Mouse (Mus musculus) neural tube, embryonic 13.5 days (tissue): ENCODE results near the gene Nudt9. TPM values are rescaled to one million over a fixed set of nuclear protein-coding genes. Genes with fewer than 3 reads are reported as not detected.

Experiments
- ATAC-seq: fragments of 200-750 bp; cut with Nextera tagmentation; 2 replicates; pipeline ENCODE4 v1.8.0; 2017; ENCODE audit warnings: low read depth, mild to moderate bottlenecking, moderate TSS enrichment, moderate library complexity
- H3K27ac ChIP-seq: fragments of 300-500 bp; sonication (generic); replicated peaks from 2 replicates; pipeline ENCODE4 v1.5.1; 2015; ENCODE audit warnings: moderate library complexity, mild to moderate bottlenecking, inconsistent platforms
- H3K27me3 ChIP-seq: fragments of 300-500 bp; sonication (generic); 2 replicates; pipeline ENCODE4 v1.6.1; 2015; ENCODE audit warnings: mild to moderate bottlenecking, inconsistent platforms
- H3K36me3 ChIP-seq: fragments of 300-500 bp; sonication (generic); 2 replicates; pipeline ENCODE4 v1.6.1; 2015; ENCODE audit warnings: mild to moderate bottlenecking, inconsistent platforms
- H3K4me1 ChIP-seq: fragments of 300-500 bp; sonication (generic); replicated peaks from 2 replicates; pipeline ENCODE4 v1.6.1; 2015; ENCODE audit warnings: inconsistent platforms
- H3K4me2 ChIP-seq: fragments of 300-500 bp; sonication (generic); 2 replicates; pipeline ENCODE4 v1.6.1; 2015; ENCODE audit warnings: inconsistent platforms, mild to moderate bottlenecking, moderate library complexity
- H3K4me3 ChIP-seq: fragments of 300-500 bp; sonication (generic); 2 replicates; pipeline ENCODE4 v1.5.1; 2015; ENCODE audit warnings: mild to moderate bottlenecking, inconsistent platforms
- H3K9ac ChIP-seq: fragments of 300-500 bp; sonication (generic); 2 replicates; pipeline ENCODE4 v1.6.1; 2015; ENCODE audit warnings: moderate library complexity, mild to moderate bottlenecking, inconsistent platforms
- H3K9me3 ChIP-seq: fragments of 300-500 bp; sonication (generic); 2 replicates; pipeline ENCODE4 v1.6.1; 2016; ENCODE audit warnings: inconsistent platforms
- WGBS: fragments of 180-500 bp; shearing (Covaris S2); methylation state at CpG from one replicate; pipeline ENCODE4 v1.1.7; 2015; 5-methylcytosine and 5-hydroxymethylcytosine counted together
- microRNA-seq: library from miRNA; unstranded; fragments of <30 nt; microRNA quantifications from one replicate; pipeline ENCODE4, GENCODE M21; 2016
- polyA plus RNA-seq: library from polyadenylated mRNA; unstranded; fragments of >200 nt; fragmentation: Nextera tagmentation; extraction: Ambion mirVana; gene quantifications from 2 replicates; pipeline ENCODE4 v1.2.1, GENCODE M21; 2015

Gene Nudt9
- polyA plus RNA-seq, 1 experiment from 2014 or later: 76.2 TPM

- Histone ChIP-seq H3K4me1 (peaks cover 65% of the 10 kb centered on the region), H3K4me2 (peak within 1 kb of the TSS; percentile 53), H3K27me3 (no peaks in the 10 kb centered on the region), H3K27ac (peak within 1 kb of the TSS; percentile 85), H3K36me3 (no peaks in the 10 kb centered on the region), H3K9ac (peak within 1 kb of the TSS; percentile 68), H3K4me3 (peak within 1 kb of the TSS; percentile 36), H3K9me3 (no peaks in the 10 kb centered on the region)
- WGBS: 5% methylated on average over 15 of the region's 15 CpGs
- ATAC-seq: no peak
These were observed 67.5 kb downstream of the Nudt9 start, which contains the start of gene Sparcl1 for GRCm38 (mm10) chr5:104113491-104114172. Gene Sparcl1 (minus strand): TSS chr5:104113733.

Small RNAs within 50 kb of the gene (microRNA-seq; reads per million reads assigned to microRNA genes)
- gene Mir5619: 1.9 reads per million, percentile 6 among the genes with 10 or more reads in this experiment

Other genes starting within 250 kb of the Nudt9 start
- 29.2 and 32.5 TPM in 2 replicates for gene Klhl8, start 135.0 kb upstream of the Nudt9 start, polyA plus RNA-seq
- gene Hsd17b13, start 68.9 kb upstream of the Nudt9 start, polyA plus RNA-seq: not detected in 2 replicates
- 2.3 and 2.7 TPM in 2 replicates for gene Hsd17b11, start 24.4 kb upstream of the Nudt9 start, polyA plus RNA-seq
- gene Gm17660, start 31.3 kb downstream of the Nudt9 start, polyA plus RNA-seq: not detected in 2 replicates
- 195 and 200 TPM in 2 replicates for gene Sparcl1, start 67.4 kb downstream of the Nudt9 start, polyA plus RNA-seq
- gene Dspp, start 124.4 kb downstream of the Nudt9 start, polyA plus RNA-seq: not detected in 2 replicates
- 0.48 and 0.87 TPM in 2 replicates for gene Dmp1, start 156.3 kb downstream of the Nudt9 start, polyA plus RNA-seq